In genomic region chr14:56594811-56595210, GRCm38 (mm10) we compare ENCODE assay signal across 28 mouse cellular contexts.
"Had no signal": no experiment of that assay in that cellular context is flagged by ENCODE, and none has a peak within 500 bp of the region (broad histone marks: within the 10 kb centered on the region; RNA-seq: fewer than 3 reads in every experiment).

No protein-coding gene starts in this region.

- H3K27me3 ChIP-seq: limb, embryonic 12.5 days; limb, embryonic 13.5 days; limb, embryonic 15.5 days; liver, embryonic 12.5 days; liver, embryonic 13.5 days; liver, embryonic 15.5 days; lung, embryonic 15.5 days; megakaryocyte, embryonic 14.5 days; midbrain, embryonic 12.5 days; midbrain, embryonic 13.5 days; midbrain, embryonic 15.5 days; neural tube, embryonic 12.5 days had no signal

- H3K4me3 ChIP-seq: left cerebral cortex, adult 2 months; limb, embryonic 10.5 days; limb, embryonic 12.5 days; limb, embryonic 13.5 days; limb, embryonic 15.5 days; liver, embryonic 12.5 days; liver, embryonic 13.5 days; liver, embryonic 15.5 days; lung, embryonic 15.5 days; megakaryocyte, embryonic 14.5 days; midbrain, embryonic 10.5 days; midbrain, embryonic 12.5 days; midbrain, embryonic 13.5 days; midbrain, embryonic 15.5 days; myocyte; neural tube, embryonic 12.5 days had no signal

- H3K36me3 ChIP-seq: limb, embryonic 10.5 days; limb, embryonic 12.5 days; midbrain, embryonic 10.5 days; midbrain, embryonic 12.5 days; midbrain, embryonic 13.5 days; midbrain, embryonic 15.5 days; neural tube, embryonic 12.5 days had no signal

- H3K27ac ChIP-seq: left cerebral cortex, adult 2 months; limb, embryonic 10.5 days; limb, embryonic 12.5 days; limb, embryonic 13.5 days; limb, embryonic 15.5 days; liver, embryonic 12.5 days; liver, embryonic 13.5 days; liver, embryonic 14.5 days; liver, embryonic 15.5 days; lung, embryonic 15.5 days; macrophage; midbrain, embryonic 10.5 days; midbrain, embryonic 12.5 days; midbrain, embryonic 13.5 days; midbrain, embryonic 15.5 days; neural tube, embryonic 12.5 days had no signal

- H3K9ac ChIP-seq: limb, embryonic 12.5 days; limb, embryonic 13.5 days; limb, embryonic 15.5 days; liver, embryonic 12.5 days; liver, embryonic 13.5 days; liver, embryonic 14.5 days; liver, embryonic 15.5 days; liver, postnatal 0 days; lung, embryonic 14.5 days; lung, embryonic 15.5 days; midbrain, embryonic 12.5 days; midbrain, embryonic 13.5 days; midbrain, embryonic 15.5 days; neural tube, embryonic 12.5 days had no signal

- DNase-seq: left cerebral cortex, postnatal 4 days; liver, embryonic 13.5 days; liver, postnatal 0 days; lung, adult 18-20 months; lung, adult 2 months; lung, embryonic 14.5 days; lung, postnatal 10 days; lung, postnatal 14 days; lung, postnatal 36 days; lung, postnatal 4 days; midbrain, embryonic 14.5 days had no signal

- H3K9me3 ChIP-seq: limb, embryonic 10.5 days; limb, embryonic 12.5 days; limb, embryonic 13.5 days; limb, embryonic 15.5 days; liver, embryonic 12.5 days; liver, embryonic 13.5 days; liver, embryonic 15.5 days; lung, embryonic 15.5 days; megakaryocyte, embryonic 14.5 days; midbrain, embryonic 10.5 days; midbrain, embryonic 12.5 days; midbrain, embryonic 13.5 days; midbrain, embryonic 15.5 days; neural tube, embryonic 12.5 days had no signal

- H3K4me1 ChIP-seq: limb, embryonic 10.5 days; limb, embryonic 12.5 days; limb, embryonic 13.5 days; limb, embryonic 15.5 days; liver, embryonic 12.5 days; liver, embryonic 13.5 days; liver, embryonic 15.5 days; lung, embryonic 15.5 days; midbrain, embryonic 10.5 days; midbrain, embryonic 12.5 days; midbrain, embryonic 13.5 days; midbrain, embryonic 15.5 days; neural tube, embryonic 12.5 days had no signal
